Mouse (Mus musculus) liver, embryonic 16.5 days (tissue): ENCODE measurements at regions not wholly inside any gene's neighbourhood (a gene's known extent, or its start where the extent isn't known, plus 50 kb on each side); places are given as distances from the start of the nearest gene placed in this dataset.

Experiments
- ATAC-seq: fragments of 200-750 bp; cut with Nextera tagmentation; 2 replicates; pipeline ENCODE4 v1.8.0; 2017; ENCODE audit warnings: low read depth, mild to moderate bottlenecking, moderate number of reproducible peaks, moderate library complexity
- H3K27ac ChIP-seq: fragments of 300-500 bp; sonication (generic); 2 replicates; pipeline ENCODE4 v1.5.1; 2014; ENCODE audit warnings: mild to moderate bottlenecking, low read length
- H3K27me3 ChIP-seq: fragments of 300-500 bp; sonication (generic); 2 replicates; pipeline ENCODE4 v1.6.1; 2014; ENCODE audit warnings: low read depth, low read length, mixed read lengths; ENCODE audit not compliant: control insufficient read depth, insufficient read depth
- H3K36me3 ChIP-seq: fragments of 300-500 bp; sonication (generic); 2 replicates; pipeline ENCODE4 v1.6.1; 2014; ENCODE audit warnings: mild to moderate bottlenecking; ENCODE audit not compliant: control insufficient read depth, insufficient read depth
- H3K4me1 ChIP-seq: fragments of 300-500 bp; sonication (generic); 2 replicates; pipeline ENCODE4 v1.6.1; 2014; ENCODE audit warnings: low read depth, low read length, mixed read lengths; ENCODE audit not compliant: control insufficient read depth
- H3K4me2 ChIP-seq: fragments of 300-500 bp; sonication (generic); 2 replicates; pipeline ENCODE4 v1.6.1; 2014; ENCODE audit warnings: low read depth, low read length, mixed read lengths
- H3K4me3 ChIP-seq: fragments of 300-500 bp; sonication (generic); 2 replicates; pipeline ENCODE4 v1.5.1; 2014; ENCODE audit warnings: low read depth, mild to moderate bottlenecking, low read length
- H3K9ac ChIP-seq: fragments of 300-500 bp; sonication (generic); 2 replicates; pipeline ENCODE4 v1.6.1; 2014; ENCODE audit warnings: low read depth, low read length
- H3K9me3 ChIP-seq: fragments of 300-500 bp; sonication (generic); replicated peaks from 2 replicates; pipeline ENCODE4 v1.6.1; 2016; ENCODE audit warnings: low read length; ENCODE audit not compliant: control insufficient read depth
- WGBS: fragments of 180-500 bp; shearing (Covaris S2); extraction: QIAGEN DNeasy Blood & Tissue Kit; methylation state at CpG from one replicate; pipeline ENCODE4 v1.1.7; 2014; ENCODE audit not compliant: insufficient replicate concordance; 5-methylcytosine and 5-hydroxymethylcytosine counted together

GRCm38 (mm10) chr4:124015323-124015722, 97.5 kb upstream of the 4930535I16Rik start:
- Histone ChIP-seq H3K27ac (no peak overlapping the region), H3K4me2 (no peak overlapping the region), H3K9ac (no peak overlapping the region), H3K36me3 (no peaks in the 10 kb centered on the region), H3K4me3 (no peak overlapping the region), H3K27me3 (no peaks in the 10 kb centered on the region), H3K9me3 (no peaks in the 10 kb centered on the region), H3K4me1 (no peaks in the 10 kb centered on the region)
- ATAC-seq = no peak
- 40% methylated on average over 6 of the region's 6 CpGs for WGBS

GRCm38 (mm10) chr4:124012406-124012805, 94.6 kb upstream of the 4930535I16Rik start:
- no peaks in the 10 kb centered on the region for H3K4me1 ChIP-seq
- H3K4me2 ChIP-seq = no peak overlapping the region
- WGBS = 44% methylated on average over 6 of the region's 6 CpGs
- no peak overlapping the region for H3K27ac ChIP-seq
- H3K27me3 ChIP-seq = no peaks in the 10 kb centered on the region
- no peak overlapping the region for H3K4me3 ChIP-seq
- no peaks in the 10 kb centered on the region for H3K9me3 ChIP-seq
- no peaks in the 10 kb centered on the region for H3K36me3 ChIP-seq
- no peak overlapping the region for H3K9ac ChIP-seq
- no peak for ATAC-seq

- Histone ChIP-seq H3K4me2 (no peak overlapping the region), H3K36me3 (no peaks in the 10 kb centered on the region), H3K27me3 (no peaks in the 10 kb centered on the region), H3K27ac (no peak overlapping the region), H3K4me1 (no peaks in the 10 kb centered on the region), H3K4me3 (no peak overlapping the region), H3K9ac (no peak overlapping the region), H3K9me3 (no peaks in the 10 kb centered on the region)
- no peak for ATAC-seq
- 73% methylated on average over 1 of the region's 1 CpGs for WGBS
These were observed 90.9 kb upstream of the 4930535I16Rik start for GRCm38 (mm10) chr4:124008725-124009124.

- no peak overlapping the region for H3K4me3 ChIP-seq
- no peaks in the 10 kb centered on the region for H3K36me3 ChIP-seq
- H3K27ac ChIP-seq = no peak overlapping the region
- no peak overlapping the region for H3K9ac ChIP-seq
- H3K4me1 ChIP-seq = no peaks in the 10 kb centered on the region
- ATAC-seq = no peak
- no peak overlapping the region for H3K4me2 ChIP-seq
- 60% methylated on average over 17 of the region's 17 CpGs for WGBS
- H3K27me3 ChIP-seq = no peaks in the 10 kb centered on the region
- no peaks in the 10 kb centered on the region for H3K9me3 ChIP-seq
These were observed 87.9 kb upstream of the 4930535I16Rik start for GRCm38 (mm10) chr4:124005626-124006315.

GRCm38 (mm10) chr4:124002760-124003159, 84.9 kb upstream of the 4930535I16Rik start:
- Histone ChIP-seq H3K27ac (no peak overlapping the region), H3K9me3 (no peaks in the 10 kb centered on the region), H3K27me3 (no peaks in the 10 kb centered on the region), H3K36me3 (no peaks in the 10 kb centered on the region), H3K4me3 (no peak overlapping the region), H3K9ac (no peak overlapping the region), H3K4me2 (no peak overlapping the region), H3K4me1 (no peaks in the 10 kb centered on the region)
- 52% methylated on average over 6 of the region's 6 CpGs for whole genome bisulfite sequencing
- no peak for ATAC-seq

- H3K9ac ChIP-seq = no peak overlapping the region
- no peak for ATAC-seq
- WGBS = 44% methylated on average over 7 of the region's 7 CpGs
These were observed 84.3 kb upstream of the 4930535I16Rik start for GRCm38 (mm10) chr4:124002105-124002504.

GRCm38 (mm10) chr4:123995815-123996214, 78.0 kb upstream of the 4930535I16Rik start:
- Histone ChIP-seq H3K27ac (no peak overlapping the region), H3K9ac (no peak overlapping the region), H3K9me3 (no peaks in the 10 kb centered on the region), H3K27me3 (peaks cover 9% of the 10 kb centered on the region), H3K4me1 (no peaks in the 10 kb centered on the region), H3K4me2 (no peak overlapping the region), H3K36me3 (no peaks in the 10 kb centered on the region), H3K4me3 (no peak overlapping the region)
- WGBS = 40% methylated on average over 8 of the region's 8 CpGs
- no peak for ATAC-seq

More at GRCm38 (mm10) chr4:124002105-124002504, 84.3 kb upstream of the 4930535I16Rik start:
- no peak overlapping the region for H3K4me2 ChIP-seq
- no peaks in the 10 kb centered on the region for H3K36me3 ChIP-seq
- H3K27ac ChIP-seq = no peak overlapping the region
- no peaks in the 10 kb centered on the region for H3K4me1 ChIP-seq
- H3K4me3 ChIP-seq = no peak overlapping the region
- H3K27me3 ChIP-seq = no peaks in the 10 kb centered on the region
- H3K9me3 ChIP-seq = no peaks in the 10 kb centered on the region

- H3K4me3 ChIP-seq = peak overlapping the region; percentile 23; the same call in 1 of the 2 replicates
- WGBS = 12% methylated on average over 10 of the region's 10 CpGs
- H3K9me3 ChIP-seq = no peaks in the 10 kb centered on the region
- H3K9ac ChIP-seq = no peak overlapping the region
- peaks cover 12% of the 10 kb centered on the region for H3K27me3 ChIP-seq
- no peak for ATAC-seq
- peak overlapping the region; percentile 40 for H3K4me2 ChIP-seq
- H3K36me3 ChIP-seq = no peaks in the 10 kb centered on the region
- no peaks in the 10 kb centered on the region for H3K4me1 ChIP-seq
- H3K27ac ChIP-seq = no peak overlapping the region
These were observed 73.4 kb upstream of the 4930535I16Rik start for GRCm38 (mm10) chr4:123991223-123991622.

- Histone ChIP-seq H3K9me3 (no peaks in the 10 kb centered on the region), H3K4me3 (peak overlapping the region; percentile 23; the same call in 1 of the 2 replicates), H3K36me3 (no peaks in the 10 kb centered on the region), H3K27me3 (peaks cover 12% of the 10 kb centered on the region), H3K27ac (no peak overlapping the region), H3K9ac (no peak overlapping the region), H3K4me1 (no peaks in the 10 kb centered on the region), H3K4me2 (peak overlapping the region; percentile 40)
- ATAC-seq = peak; percentile 81
- 3% methylated on average over 37 of the region's 37 CpGs for whole genome bisulfite sequencing
These were observed 72.7 kb upstream of the 4930535I16Rik start for GRCm38 (mm10) chr4:123990293-123991185.
